Mouse (Mus musculus) adrenal gland, postnatal 10 days (tissue): ENCODE results near the gene 0610010F05Rik. TPM values are rescaled to one million over a fixed set of nuclear protein-coding genes. Genes with fewer than 3 reads are reported as not detected.
"Not testable (repeated sequence)": the region's sequence is repeated elsewhere in the genome, so short reads cannot be mapped to it uniquely, and the experiment has no call there.

ENCODE experiments used
- DNase-seq: peaks from one replicate; pipeline ENCODE4 v3.0.0; 2021; ENCODE audit warnings: mixed read lengths
- long read RNA-seq, 2 experiments: library from polyadenylated mRNA; stranded (forward); transcript quantifications; one replicate each; pipeline ENCODE4 v2.0.0; 2021
- total RNA-seq, 2 experiments: library from RNA; stranded (reverse); gene quantifications; 2 replicates each; pipeline ENCODE4 v1.2.3; 2021

The 0610010F05Rik gene
- total RNA-seq = 10 to 100 TPM; 16.3 to 17.9 TPM
- long read RNA-seq, experiment 1, full-length matches to known transcripts = 13 of 36 reads
- long read RNA-seq, experiment 1, partial matches to known transcripts = 10 of 36 reads
- long read RNA-seq, experiment 1, other reads (novel, unspliced or antisense) = 13 of 36 reads
- long read RNA-seq, experiment 2, full-length matches to known transcripts = 12 of 18 reads
- long read RNA-seq, experiment 2, partial matches to known transcripts = 0 of 18 reads
- long read RNA-seq, experiment 2, other reads (novel, unspliced or antisense) = 6 of 18 reads

- peak; percentile 92 for DNase-seq
These were observed at the start of gene 0610010F05Rik for GRCm38 (mm10) chr11:23632945-23633878. Gene 0610010F05Rik (minus strand): TSS chr11:23633639.

GRCm38 (mm10) chr11:23682561-23682960, 49.1 kb upstream of the 0610010F05Rik start:
- no peak for DNase-seq

- DNase-seq = peak; percentile 20
These were observed 47.1 kb upstream of the 0610010F05Rik start for GRCm38 (mm10) chr11:23680435-23680950.

- DNase-seq = peak; percentile 73
These were observed 45.7 kb upstream of the 0610010F05Rik start for GRCm38 (mm10) chr11:23679044-23679642.

- DNase-seq = no peak
These were observed 42.7 kb upstream of the 0610010F05Rik start for GRCm38 (mm10) chr11:23676100-23676499.

- no peak for DNase-seq
These were observed 38.9 kb upstream of the 0610010F05Rik start for GRCm38 (mm10) chr11:23672256-23672749.

- DNase-seq = no peak
These were observed 33.7 kb upstream of the 0610010F05Rik start for GRCm38 (mm10) chr11:23667128-23667527.

GRCm38 (mm10) chr11:23666526-23666925, 33.1 kb upstream of the 0610010F05Rik start:
- DNase-seq = no peak

GRCm38 (mm10) chr11:23665798-23666501, 32.5 kb upstream of the 0610010F05Rik start, which contains the start of gene Pex13:
Gene Pex13 (minus strand): TSS chr11:23665959.
- peak; percentile 97 for DNase-seq

GRCm38 (mm10) chr11:23665311-23665786, 31.9 kb upstream of the 0610010F05Rik start, which contains the start of gene Pus10:
Gene Pus10 (plus strand): TSS chr11:23665674.
- DNase-seq = peak; percentile 80

GRCm38 (mm10) chr11:23664232-23664631, 30.8 kb upstream of the 0610010F05Rik start:
- DNase-seq = no peak

- peak; percentile 16 for DNase-seq
These were observed 24.4 kb upstream of the 0610010F05Rik start for GRCm38 (mm10) chr11:23657791-23658190.

- no peak for DNase-seq
These were observed 20.2 kb upstream of the 0610010F05Rik start for GRCm38 (mm10) chr11:23653666-23654065.

GRCm38 (mm10) chr11:23647835-23648234, 14.4 kb upstream of the 0610010F05Rik start:
- no peak for DNase-seq

- no peak for DNase-seq
These were observed 14.0 kb upstream of the 0610010F05Rik start for GRCm38 (mm10) chr11:23647431-23647830.

GRCm38 (mm10) chr11:23634573-23634972, 1.1 kb upstream of the 0610010F05Rik start:
- no peak for DNase-seq

- no peak for DNase-seq
These were observed 408 bp upstream of the 0610010F05Rik start for GRCm38 (mm10) chr11:23633879-23634215.

GRCm38 (mm10) chr11:23630664-23631063, 2.8 kb downstream of the 0610010F05Rik start:
- DNase-seq = no peak

- DNase-seq = no peak
These were observed 14.4 kb downstream of the 0610010F05Rik start for GRCm38 (mm10) chr11:23618995-23619394.

- no peak for DNase-seq
These were observed 18.9 kb downstream of the 0610010F05Rik start for GRCm38 (mm10) chr11:23614546-23614945.

- DNase-seq = not testable (repeated sequence)
These were observed 26.1 kb downstream of the 0610010F05Rik start for GRCm38 (mm10) chr11:23607291-23607690.
